Mouse (Mus musculus): ENCODE measurements at regions not wholly inside any gene's neighbourhood (a gene's known extent, or its start where the extent isn't known, plus 50 kb on each side); places are given as distances from the start of the nearest gene placed in this dataset.

- H3K27me3 ChIP-seq = no peaks in the 10 kb centered on the region
- DNase-seq (ENCODE audit: low read depth, low spot score) (no peak), ATAC-seq (no peak)
- in situ Hi-C loops (cut with MboI; ENCODE audit: low pct_unique_long_range_greater_than_20kb) = no loop called here
- no peak for TF ChIP-seq CTCF (IDR thresholded peaks at IDR 0.05)
- ChIA-PET CTCF (interaction anchor here (1.7 kb wide), 1 partner anchor 23 kb away, joined by 3 read pairs; no protein-coding TSS in a partner anchor), POLR2A (no interaction called here)
These were observed 76.1 kb upstream of the Dlx2 start for GRCm38 (mm10) chr2:71622532-71623099.

- ChIA-PET POLR2A (no interaction called here), CTCF (interaction anchor here (1.7 kb wide), 1 partner anchor 22 kb away, joined by 3 read pairs; no protein-coding TSS in a partner anchor)
- H3K27me3 ChIP-seq = no peaks in the 10 kb centered on the region
- no peak for ATAC-seq
- in situ Hi-C loops (cut with MboI; ENCODE audit: low pct_unique_long_range_greater_than_20kb) = no loop called here
- no peak for DNase-seq (ENCODE audit: low read depth, low spot score)
- no peak for TF ChIP-seq CTCF (IDR thresholded peaks at IDR 0.05)
These were observed 76.6 kb upstream of the Dlx2 start for GRCm38 (mm10) chr2:71623134-71623533.

- DNase-seq (ENCODE audit: low read depth, low spot score) (no peak), ATAC-seq (no peak)
- in situ Hi-C loops (cut with MboI; ENCODE audit: low pct_unique_long_range_greater_than_20kb) = no loop called here
- POLR2A ChIA-PET = interaction anchor here (0.6 kb wide), 1 partner anchor 505 kb away, joined by 3 read pairs; no protein-coding TSS in a partner anchor
- TF ChIP-seq CTCF (IDR thresholded peaks at IDR 0.05) = no peak
- CTCF ChIA-PET = interaction anchor here (1.0 kb wide), 1 partner anchor 10 kb away, joined by 5 read pairs; no protein-coding TSS in a partner anchor
- no peaks in the 10 kb centered on the region for H3K27me3 ChIP-seq
These were observed 78.8 kb upstream of the Dlx2 start for GRCm38 (mm10) chr2:71625298-71625902.

GRCm38 (mm10) chr2:71626404-71626803 lies 79.8 kb upstream of the Dlx2 start:
- in situ Hi-C loops (cut with MboI; ENCODE audit: low pct_unique_long_range_greater_than_20kb) = no loop called here
- POLR2A ChIA-PET = no interaction called here
- ATAC-seq = peak; percentile 54
- no peaks in the 10 kb centered on the region for H3K27me3 ChIP-seq
- TF ChIP-seq CTCF (IDR thresholded peaks at IDR 0.05) = no peak
- CTCF ChIA-PET = no interaction called here
- no peak for DNase-seq (ENCODE audit: low read depth, low spot score)

GRCm38 (mm10) chr2:71627097-71627755 lies 80.7 kb upstream of the Dlx2 start:
- ATAC-seq (no peak), DNase-seq (ENCODE audit: low read depth, low spot score) (no peak)
- TF ChIP-seq CTCF (IDR thresholded peaks at IDR 0.05) = no peak
- no peaks in the 10 kb centered on the region for H3K27me3 ChIP-seq
- ChIA-PET CTCF (no interaction called here), POLR2A (no interaction called here)
- in situ Hi-C loops (cut with MboI; ENCODE audit: low pct_unique_long_range_greater_than_20kb) = no loop called here

GRCm38 (mm10) chr2:71628821-71629220 lies 82.3 kb upstream of the Dlx2 start:
- H3K27me3 ChIP-seq = no peaks in the 10 kb centered on the region
- no peak for TF ChIP-seq CTCF (IDR thresholded peaks at IDR 0.05)
- POLR2A ChIA-PET = no interaction called here
- DNase-seq (ENCODE audit: low read depth, low spot score) = no peak
- ATAC-seq = no peak
- in situ Hi-C loops (cut with MboI; ENCODE audit: low pct_unique_long_range_greater_than_20kb) = no loop called here
- CTCF ChIA-PET = no interaction called here

GRCm38 (mm10) chr2:71629301-71630142 lies 83.0 kb upstream of the Dlx2 start:
- H3K27me3 ChIP-seq = no peaks in the 10 kb centered on the region
- no peak for TF ChIP-seq CTCF (IDR thresholded peaks at IDR 0.05)
- in situ Hi-C loops (cut with MboI; ENCODE audit: low pct_unique_long_range_greater_than_20kb) = no loop called here
- CTCF ChIA-PET = no interaction called here
- POLR2A ChIA-PET = no interaction called here
- no peak for DNase-seq (ENCODE audit: low read depth, low spot score)
- ATAC-seq = no peak

GRCm38 (mm10) chr2:71630143-71630463 lies 83.5 kb upstream of the Dlx2 start:
- no peaks in the 10 kb centered on the region for H3K27me3 ChIP-seq
- ChIA-PET POLR2A (no interaction called here), CTCF (no interaction called here)
- in situ Hi-C loops (cut with MboI; ENCODE audit: low pct_unique_long_range_greater_than_20kb) = no loop called here
- ATAC-seq (no peak), DNase-seq (ENCODE audit: low read depth, low spot score) (no peak)
- no peak for TF ChIP-seq CTCF (IDR thresholded peaks at IDR 0.05)

GRCm38 (mm10) chr2:71633471-71633870 lies 86.9 kb upstream of the Dlx2 start:
- no peaks in the 10 kb centered on the region for H3K27me3 ChIP-seq
- no peak for DNase-seq (ENCODE audit: low read depth, low spot score)
- in situ Hi-C loops (cut with MboI; ENCODE audit: low pct_unique_long_range_greater_than_20kb) = no loop called here
- no peak for ATAC-seq
- ChIA-PET CTCF (interaction anchor here (0.9 to 1.5 kb wide), 2 partner anchors 29 to 180 kb away, joined by 3 to 4 read pairs; no protein-coding TSS in a partner anchor), POLR2A (no interaction called here)
- TF ChIP-seq CTCF (IDR thresholded peaks at IDR 0.05) = no peak

- ATAC-seq = no peak
- CTCF ChIA-PET = no interaction called here
- no peaks in the 10 kb centered on the region for H3K27me3 ChIP-seq
- POLR2A ChIA-PET = no interaction called here
- in situ Hi-C loops (cut with MboI; ENCODE audit: low pct_unique_long_range_greater_than_20kb) = no loop called here
- DNase-seq (ENCODE audit: low read depth, low spot score) = no peak
- no peak for TF ChIP-seq CTCF (IDR thresholded peaks at IDR 0.05)
These were observed 87.9 kb upstream of the Dlx2 start for GRCm38 (mm10) chr2:71634471-71634870.

GRCm38 (mm10) chr2:71636134-71636533 lies 89.6 kb upstream of the Dlx2 start:
- in situ Hi-C loops (cut with MboI; ENCODE audit: low pct_unique_long_range_greater_than_20kb) = no loop called here
- TF ChIP-seq CTCF (IDR thresholded peaks at IDR 0.05) = no peak
- H3K27me3 ChIP-seq = no peaks in the 10 kb centered on the region
- ChIA-PET POLR2A (no interaction called here), CTCF (interaction anchor here (1.1 kb wide), 1 partner anchor 169 kb away, joined by 3 read pairs; no protein-coding TSS in a partner anchor)
- ATAC-seq = no peak
- no peak for DNase-seq (ENCODE audit: low read depth, low spot score)

Measured in Patski (cell line).